Mouse (Mus musculus) myocyte (in vitro differentiated cells): ENCODE data around the gene Nap1l4.

ENCODE experiments used
- E2F4 ChIP-seq: IDR thresholded peaks from one replicate; pipeline ENCODE4 v1.6.1; 2011; ENCODE audit warnings: mild to moderate bottlenecking, control low read depth, moderate library complexity; ENCODE audit not compliant: insufficient read depth
- MAX ChIP-seq: IDR thresholded peaks from one replicate; pipeline ENCODE4 v1.6.1; 2011; ENCODE audit warnings: low read depth, mild to moderate bottlenecking, control low read depth
- MYOD1 ChIP-seq, 3 experiments: IDR thresholded peaks; one replicate each; pipeline ENCODE4 v1.6.1; 2011; ENCODE audit warnings: control low read depth in 2 of 3, low read depth in 2 of 3, mild to moderate bottlenecking in 2 of 3, moderate library complexity in 1 of 3; ENCODE audit not compliant: insufficient read length in 2 of 3, control insufficient read depth in 1 of 3
- MYOG ChIP-seq, 3 experiments: IDR thresholded peaks; one replicate each; pipeline ENCODE4 v1.6.1; 2011; ENCODE audit warnings: control low read depth in 2 of 3, low read depth in 2 of 3, mild to moderate bottlenecking in 2 of 3; ENCODE audit not compliant: insufficient read length in 2 of 3, control insufficient read depth in 1 of 3, insufficient read depth in 1 of 3
- POLR2A ChIP-seq: IDR thresholded peaks from one replicate; pipeline ENCODE4 v1.6.1; 2011; ENCODE audit warnings: low read depth, mild to moderate bottlenecking, control low read depth, moderate library complexity; ENCODE audit not compliant: insufficient read length
- POLR2AphosphoS2 ChIP-seq: IDR thresholded peaks from one replicate; pipeline ENCODE4 v1.6.1; 2011; ENCODE audit warnings: low read depth, control low read depth; ENCODE audit not compliant: insufficient read length
- SRF ChIP-seq: IDR thresholded peaks from one replicate; pipeline ENCODE4 v1.6.1; 2011; ENCODE audit warnings: low read depth; ENCODE audit not compliant: control insufficient read depth, insufficient read length
- TCF12 ChIP-seq: IDR thresholded peaks from one replicate; pipeline ENCODE4 v1.6.1; 2011; ENCODE audit warnings: mild to moderate bottlenecking, control low read depth; ENCODE audit not compliant: poor library complexity, insufficient read depth, severe bottlenecking
- USF1 ChIP-seq: IDR thresholded peaks from one replicate; pipeline ENCODE4 v1.6.1; 2011; ENCODE audit warnings: low read depth, mild to moderate bottlenecking, control low read depth, moderate library complexity

- TF ChIP-seq POLR2A (no peak), E2F4 (no peak), USF1 (no peak), TCF12 (no peak), SRF (no peak), MYOG (IDR thresholded peaks at IDR 0.05; ENCODE audit: control insufficient read depth in 1 of 3, insufficient read depth in 1 of 3, insufficient read length in 2 of 3, low read depth in 2 of 3) (no peak), POLR2AphosphoS2 (no peak), MAX (no peak), MYOD1 (IDR thresholded peaks at IDR 0.05; ENCODE audit: control insufficient read depth in 1 of 3, insufficient read length in 2 of 3, low read depth in 2 of 3) (no peak)
Measured at GRCm38 (mm10) chr7:143587586-143587985, 38.7 kb upstream of the Nap1l4 start.
